Mouse (Mus musculus) MEL (cell line): ENCODE measurements around the gene Spata9. TPM values are rescaled to one million over a fixed set of nuclear protein-coding genes. Genes with fewer than 3 reads are reported as not detected.

Experiments
- DNase-seq: peaks from one replicate; pipeline ENCODE4 v3.0.0; 2011; ENCODE audit warnings: low read depth, low spot score
- H3K27ac ChIP-seq: 2 replicates; pipeline ENCODE4 v1.5.1; 2012; ENCODE audit warnings: low read depth, mild to moderate bottlenecking, control low read depth, low read length, moderate library complexity; ENCODE audit not compliant: control insufficient read depth
- H3K27me3 ChIP-seq, 2 experiments: fragments of 150-350 bp in 1 of 2; sonication (generic) in 1 of 2; 2 replicates each; pipeline ENCODE4 v1.6.1; 2012; ENCODE audit warnings: low read length in 2 of 2, mild to moderate bottlenecking in 2 of 2, improper control_type of control experiment in 1 of 2, moderate library complexity in 1 of 2; ENCODE audit not compliant: insufficient read depth in 2 of 2, control insufficient read depth in 1 of 2
- H3K36me3 ChIP-seq, 2 experiments: 2 replicates each; pipeline ENCODE4 v1.6.1; 2012 to 2014; ENCODE audit warnings: low read length in 2 of 2, improper control_type of control experiment in 1 of 2, inconsistent platforms in 1 of 2, mild to moderate bottlenecking in 1 of 2; ENCODE audit not compliant: insufficient read depth in 2 of 2, control insufficient read depth in 1 of 2
- H3K4me1 ChIP-seq, 2 experiments: fragments of 150-350 bp in 1 of 2; sonication (generic) in 1 of 2; 2 replicates each; pipeline ENCODE4 v1.6.1; 2012; ENCODE audit warnings: low read length in 2 of 2, improper control_type of control experiment in 1 of 2, mild to moderate bottlenecking in 1 of 2; ENCODE audit not compliant: insufficient read depth in 2 of 2, control insufficient read depth in 1 of 2
- H3K4me3 ChIP-seq, 2 experiments: fragments of 150-350 bp in 1 of 2; sonication (generic) in 1 of 2; 2 replicates each; pipeline ENCODE4 v1.5.1; 2012; ENCODE audit warnings: low read depth in 2 of 2, low read length in 2 of 2, mild to moderate bottlenecking in 2 of 2, moderate library complexity in 2 of 2, control low read depth in 1 of 2, improper control_type of control experiment in 1 of 2; ENCODE audit not compliant: control insufficient read depth in 1 of 2, insufficient read depth in 1 of 2
- H3K79me2 ChIP-seq: 2 replicates; pipeline ENCODE4 v1.6.1; 2012; ENCODE audit warnings: mild to moderate bottlenecking, low read length, moderate library complexity; ENCODE audit not compliant: control insufficient read depth, poor library complexity, insufficient read depth
- H3K9ac ChIP-seq: 2 replicates; pipeline ENCODE4 v1.6.1; 2012; ENCODE audit warnings: low read depth, mild to moderate bottlenecking, control low read depth, low read length, moderate library complexity; ENCODE audit not compliant: control insufficient read depth, poor library complexity, severe bottlenecking
- H3K9me3 ChIP-seq: fragments of 150-350 bp; sonication (generic); replicated peaks from 2 replicates; pipeline ENCODE4 v1.6.1; 2012; ENCODE audit warnings: mild to moderate bottlenecking, low read length, improper control_type of control experiment, moderate library complexity; ENCODE audit not compliant: insufficient read depth
- CHD1 ChIP-seq: IDR thresholded peaks from 2 replicates; pipeline ENCODE4 v1.6.1; 2012; ENCODE audit warnings: low read depth, mild to moderate bottlenecking, inconsistent platforms, low read length, improper control_type of control experiment
- CHD2 ChIP-seq: IDR thresholded peaks from 2 replicates; pipeline ENCODE4 v1.6.1; 2011; ENCODE audit warnings: low read length, improper control_type of control experiment
- CTCF ChIP-seq, 3 experiments: IDR thresholded peaks in 2 of 3; conservative IDR thresholded peaks in 1 of 3; 2 replicates each; pipeline ENCODE4 v1.5.1; 2011 to 2012; ENCODE audit warnings: low read length in 3 of 3, low read depth in 2 of 3, mild to moderate bottlenecking in 2 of 3, improper control_type of control experiment in 1 of 3, inconsistent platforms in 1 of 3, mixed read lengths in 1 of 3, moderate library complexity in 1 of 3; ENCODE audit not compliant: control insufficient read depth in 1 of 3, insufficient read depth in 1 of 3, poor library complexity in 1 of 3, severe bottlenecking in 1 of 3
- E2F4 ChIP-seq: IDR thresholded peaks from 2 replicates; pipeline ENCODE4 v1.6.1; 2011; ENCODE audit warnings: low read depth, low read length, improper control_type of control experiment, borderline replicate concordance
- ELF1 ChIP-seq: IDR thresholded peaks from 2 replicates; pipeline ENCODE4 v1.6.1; 2014; ENCODE audit warnings: low read depth, mild to moderate bottlenecking, inconsistent platforms, low read length, improper control_type of control experiment, moderate library complexity
- ETS1 ChIP-seq: IDR thresholded peaks from 2 replicates; pipeline ENCODE4 v1.6.1; 2012; ENCODE audit warnings: low read depth, mild to moderate bottlenecking, inconsistent platforms, low read length, improper control_type of control experiment, moderate library complexity
- GATA1 ChIP-seq: IDR thresholded peaks from 2 replicates; pipeline ENCODE4 v1.6.1; 2011; ENCODE audit warnings: low read depth, low read length, improper control_type of control experiment
- HCFC1 ChIP-seq: IDR thresholded peaks from 2 replicates; pipeline ENCODE4 v1.6.1; 2012; ENCODE audit warnings: low read depth, mild to moderate bottlenecking, inconsistent platforms, low read length, improper control_type of control experiment, moderate library complexity
- JUND ChIP-seq: IDR thresholded peaks from 2 replicates; pipeline ENCODE4 v1.6.1; 2011; ENCODE audit warnings: low read depth, mild to moderate bottlenecking, improper control_type of control experiment, low read length
- KAT2A ChIP-seq: conservative IDR thresholded peaks from 2 replicates; pipeline ENCODE4 v1.6.1; 2012; ENCODE audit warnings: low read depth, low read length, improper control_type of control experiment, inconsistent platforms
- MAFK ChIP-seq: IDR thresholded peaks from 2 replicates; pipeline ENCODE4 v1.6.1; 2011; ENCODE audit warnings: low read depth, mild to moderate bottlenecking, low read length, improper control_type of control experiment, borderline replicate concordance
- MAX ChIP-seq: IDR thresholded peaks from 2 replicates; pipeline ENCODE4 v1.6.1; 2011; ENCODE audit warnings: low read length, improper control_type of control experiment
- MAZ ChIP-seq: IDR thresholded peaks from 2 replicates; pipeline ENCODE4 v1.6.1; 2012; ENCODE audit warnings: low read depth, mild to moderate bottlenecking, inconsistent platforms, low read length, improper control_type of control experiment
- MEF2A ChIP-seq: IDR thresholded peaks from 2 replicates; pipeline ENCODE4 v1.6.1; 2014; ENCODE audit warnings: low read depth, mild to moderate bottlenecking, inconsistent platforms, low read length, improper control_type of control experiment; ENCODE audit not compliant: poor library complexity, insufficient replicate concordance, severe bottlenecking; ENCODE audit errors: extremely low read depth
- MXI1 ChIP-seq: IDR thresholded peaks from 2 replicates; pipeline ENCODE4 v1.6.1; 2011; ENCODE audit warnings: mild to moderate bottlenecking, low read depth, low read length, improper control_type of control experiment
- MYC ChIP-seq: IDR thresholded peaks from 2 replicates; pipeline ENCODE4 v1.6.1; 2011; ENCODE audit warnings: low read depth, mild to moderate bottlenecking, low read length, improper control_type of control experiment, moderate library complexity
- NELFE ChIP-seq: IDR thresholded peaks from 2 replicates; pipeline ENCODE4 v1.6.1; 2011; ENCODE audit warnings: low read depth, low read length, improper control_type of control experiment
- NRF1 ChIP-seq: IDR thresholded peaks from 2 replicates; pipeline ENCODE4 v1.6.1; 2014; ENCODE audit warnings: low read depth, mild to moderate bottlenecking, inconsistent platforms, low read length, improper control_type of control experiment, moderate library complexity; ENCODE audit not compliant: poor library complexity, insufficient read depth, severe bottlenecking
- POLR2A ChIP-seq, 2 experiments: IDR thresholded peaks; 2 replicates each; pipeline ENCODE4 v1.6.1; 2011 to 2012; ENCODE audit warnings: low read length in 2 of 2, mild to moderate bottlenecking in 2 of 2, control low read depth in 1 of 2, improper control_type of control experiment in 1 of 2, low read depth in 1 of 2, moderate library complexity in 1 of 2; ENCODE audit not compliant: control insufficient read depth in 1 of 2, insufficient read depth in 1 of 2, poor library complexity in 1 of 2
- POLR2AphosphoS2 ChIP-seq: IDR thresholded peaks from 2 replicates; pipeline ENCODE4 v1.6.1; 2011; ENCODE audit warnings: low read length, improper control_type of control experiment
- POLR2AphosphoS5 ChIP-seq: IDR thresholded peaks from 2 replicates; pipeline ENCODE4 v1.6.1; 2012; ENCODE audit warnings: low read depth, borderline replicate concordance, mild to moderate bottlenecking, inconsistent platforms, low read length, moderate library complexity, mixed read lengths
- RAD21 ChIP-seq: IDR thresholded peaks from 2 replicates; pipeline ENCODE4 v1.6.1; 2011; ENCODE audit warnings: mild to moderate bottlenecking, low read depth, low read length, improper control_type of control experiment
- RCOR1 ChIP-seq: IDR thresholded peaks from 2 replicates; pipeline ENCODE4 v1.6.1; 2012; ENCODE audit warnings: low read depth, mild to moderate bottlenecking, inconsistent platforms, low read length, improper control_type of control experiment
- SIN3A ChIP-seq: IDR thresholded peaks from 2 replicates; pipeline ENCODE4 v1.6.1; 2012; ENCODE audit warnings: low read length, improper control_type of control experiment, inconsistent platforms
- SMC3 ChIP-seq: IDR thresholded peaks from 2 replicates; pipeline ENCODE4 v1.6.1; 2011; ENCODE audit warnings: low read depth, low read length, improper control_type of control experiment
- TAL1 ChIP-seq: IDR thresholded peaks from 2 replicates; pipeline ENCODE4 v1.6.1; 2012; ENCODE audit warnings: mild to moderate bottlenecking, inconsistent platforms, low read length, moderate library complexity, mixed read lengths
- TBP ChIP-seq: IDR thresholded peaks from 2 replicates; pipeline ENCODE4 v1.8.0; 2011; ENCODE audit warnings: low read depth, low read length, improper control_type of control experiment
- TCF12 ChIP-seq: IDR thresholded peaks from 2 replicates; pipeline ENCODE4 v1.6.1; 2014; ENCODE audit warnings: low read depth, mild to moderate bottlenecking, inconsistent platforms, low read length, improper control_type of control experiment, moderate library complexity
- UBTF ChIP-seq: IDR thresholded peaks from 2 replicates; pipeline ENCODE4 v1.6.1; 2012; ENCODE audit warnings: low read depth, mild to moderate bottlenecking, inconsistent platforms, low read length, improper control_type of control experiment, moderate library complexity, borderline replicate concordance; ENCODE audit not compliant: insufficient read depth
- USF1 ChIP-seq: IDR thresholded peaks from 2 replicates; pipeline ENCODE4 v1.6.1; 2014; ENCODE audit warnings: low read depth, mild to moderate bottlenecking, inconsistent platforms, low read length, improper control_type of control experiment, moderate library complexity
- USF2 ChIP-seq, 2 experiments: IDR thresholded peaks; 2 replicates each; pipeline ENCODE4 v1.6.1; 2011 to 2012; ENCODE audit warnings: improper control_type of control experiment in 2 of 2, low read length in 2 of 2, borderline replicate concordance in 1 of 2, inconsistent platforms in 1 of 2, low read depth in 1 of 2, mild to moderate bottlenecking in 1 of 2; ENCODE audit not compliant: insufficient read depth in 1 of 2
- ZC3H11A ChIP-seq: IDR thresholded peaks from 2 replicates; pipeline ENCODE4 v1.6.1; 2012; ENCODE audit warnings: low read depth, mild to moderate bottlenecking, inconsistent platforms, low read length, improper control_type of control experiment
- ZKSCAN1 ChIP-seq: IDR thresholded peaks from 2 replicates; pipeline ENCODE4 v1.6.1; 2012; ENCODE audit warnings: low read depth, mild to moderate bottlenecking, inconsistent platforms, low read length, improper control_type of control experiment, moderate library complexity
- ZMIZ1 ChIP-seq: IDR thresholded peaks from 2 replicates; pipeline ENCODE4 v1.6.1; 2012; ENCODE audit warnings: low read depth, mild to moderate bottlenecking, inconsistent platforms, low read length, improper control_type of control experiment, moderate library complexity
- ZNF384 ChIP-seq: IDR thresholded peaks from 2 replicates; pipeline ENCODE4 v1.6.1; 2012; ENCODE audit warnings: low read depth, mild to moderate bottlenecking, inconsistent platforms, low read length, improper control_type of control experiment
- polyA plus RNA-seq, 2 experiments: library from polyadenylated mRNA; stranded (reverse) in 1 of 2; unstranded in 1 of 2; fragments of >175 nt in 1 of 2; fragments of >200 nt in 1 of 2; gene quantifications; 2 replicates each; pipeline versions ENCODE4 v1.2.1 to v1.2.4; 2012; ENCODE audit warnings: low replicate concordance in 2 of 2, low read depth in 1 of 2; ENCODE audit not compliant: insufficient read length in 2 of 2, insufficient read depth in 1 of 2, missing spikeins in 1 of 2
- total RNA-seq: library from RNA; depleted of rRNA; stranded (reverse); fragments of 300-350 nt; gene quantifications from 2 replicates; pipeline ENCODE4 v1.2.3, GENCODE M21; 2012

Spata9 gene
- total and polyA plus RNA-seq, 3 experiments: 0.78 TPM; not detected in 2

DNA sequence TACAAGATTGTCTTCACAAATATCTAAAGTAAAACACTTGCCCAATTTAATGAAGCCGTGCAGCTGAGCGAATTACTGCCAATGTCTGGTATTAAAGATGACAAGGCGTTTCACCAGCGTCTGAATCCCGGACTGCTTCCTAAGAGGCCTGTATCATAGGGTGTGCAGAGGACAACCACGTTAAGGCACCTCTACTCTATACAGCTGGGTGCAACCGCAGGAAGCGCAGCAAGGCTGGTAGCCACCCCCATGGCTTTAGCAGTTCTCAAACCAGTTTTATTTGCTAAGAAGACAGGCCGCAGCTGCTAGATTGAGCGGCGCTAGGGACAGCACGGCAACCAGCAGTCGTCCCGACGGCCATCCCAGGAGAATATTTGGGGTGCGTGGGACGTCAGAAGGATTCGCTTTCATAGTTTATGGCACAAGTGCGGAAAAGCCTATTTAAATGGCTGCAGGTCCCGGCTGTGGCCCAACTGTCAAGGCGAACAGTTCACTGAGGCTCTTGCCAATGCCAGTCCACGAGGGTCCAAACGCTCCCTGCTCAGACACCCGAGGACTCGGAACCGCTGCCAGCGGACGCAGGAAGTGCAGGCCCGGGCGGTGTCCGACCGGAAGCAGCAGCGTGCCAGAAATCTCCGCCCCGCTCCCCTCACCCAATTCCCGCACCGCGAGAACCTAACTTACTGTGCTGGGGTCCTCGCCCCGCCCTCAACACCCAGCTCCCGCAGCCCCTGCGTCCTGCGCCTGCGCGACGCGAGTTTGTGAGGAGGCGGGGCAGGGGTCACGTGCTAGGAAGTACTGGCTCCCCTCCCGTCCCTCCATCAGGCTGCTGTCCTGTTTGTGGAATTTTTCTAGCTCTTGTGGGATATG lies 51.3 kb downstream of the Spata9 start, which contains the start of gene Rfesd:
Gene Rfesd, minus strand, starts transcription at position 746 of the 870 bp plus-strand sequence.
- DNase-seq: peak; percentile 98
- Histone ChIP-seq H3K9ac (peak within 1 kb of the TSS; percentile 96), H3K79me2 (peaks cover 21% of the 10 kb centered on the region), H3K36me3 (peaks cover 0 to 19% of the 10 kb centered on the region in 2 experiments; a peak in 3 of 4 replicates), H3K4me1 (peaks cover 15% of the 10 kb centered on the region in 2 experiments), H3K27ac (peak within 1 kb of the TSS; percentile 90), H3K9me3 (no peaks in the 10 kb centered on the region), H3K27me3 (no peaks in the 10 kb centered on the region), H3K4me3 (peak within 1 kb of the TSS; percentile 70 to 94)
- TF ChIP-seq TCF12 (peak; percentile 61; the same call in 1 of the 2 replicates), CTCF (IDR thresholded peaks at IDR 0.05 in 2 of 3, conservative IDR thresholded peaks at IDR 0.05 in 1 of 3; ENCODE audit: control insufficient read depth in 1 of 3, insufficient read depth in 1 of 3, low read depth in 2 of 3, low read length in 3 of 3, poor library complexity in 1 of 3, severe bottlenecking in 1 of 3) (no peak), NELFE (peak; percentile 95), CHD2 (peak; percentile 93), MAZ (0 out of 2 replicates have a peak, but pooled peaks have one; percentile 24), ELF1 (peak; percentile 87), ZC3H11A (no peak), MEF2A (no peak), RAD21 (no peak), TAL1 (no peak), GATA1 (no peak), MAFK (no peak), ZMIZ1 (peak; percentile 81), KAT2A (no peak; the same call in 1 of the 2 replicates), MYC (peak; percentile 79), USF2 (IDR thresholded peaks at IDR 0.05; ENCODE audit: borderline replicate concordance in 1 of 2, insufficient read depth in 1 of 2, low read depth in 1 of 2, low read length in 2 of 2) (peak in 1 of 2 experiments; percentile 79; a peak in 2 of 4 replicates), USF1 (peak; percentile 97), ZKSCAN1 (no peak), POLR2A (IDR thresholded peaks at IDR 0.05; ENCODE audit: control insufficient read depth in 1 of 2, insufficient read depth in 1 of 2, low read depth in 1 of 2, low read length in 2 of 2, poor library complexity in 1 of 2) (peak; percentile 72 to 96; a peak in 3 of 4 replicates), MXI1 (0 out of 2 replicates have a peak, but pooled peaks have one; percentile 8), TBP (peak; percentile 81; the same call in 1 of the 2 replicates), CHD1 (no peak), POLR2AphosphoS2 (peak; percentile 70; the same call in 1 of the 2 replicates), RCOR1 (0 out of 2 replicates have a peak, but pooled peaks have one; percentile 40), SMC3 (no peak), ZNF384 (no peak), E2F4 (no peak), MAX (peak; percentile 83), HCFC1 (peak; percentile 83), SIN3A (no peak; the same call in 1 of the 2 replicates), NRF1 (peak; percentile 94), JUND (no peak), ETS1 (peak; percentile 17; the same call in 1 of the 2 replicates), POLR2AphosphoS5 (no peak), UBTF (no peak)
